Mouse (Mus musculus): Measurements from ENCODE around the gene Kank1. TPM values are rescaled to one million over a fixed set of nuclear protein-coding genes. Genes with fewer than 3 reads are reported as not detected.

Kank1 gene
- polyA plus RNA-seq, 1 experiment from 2014 or later = 18.5 TPM

DNA sequence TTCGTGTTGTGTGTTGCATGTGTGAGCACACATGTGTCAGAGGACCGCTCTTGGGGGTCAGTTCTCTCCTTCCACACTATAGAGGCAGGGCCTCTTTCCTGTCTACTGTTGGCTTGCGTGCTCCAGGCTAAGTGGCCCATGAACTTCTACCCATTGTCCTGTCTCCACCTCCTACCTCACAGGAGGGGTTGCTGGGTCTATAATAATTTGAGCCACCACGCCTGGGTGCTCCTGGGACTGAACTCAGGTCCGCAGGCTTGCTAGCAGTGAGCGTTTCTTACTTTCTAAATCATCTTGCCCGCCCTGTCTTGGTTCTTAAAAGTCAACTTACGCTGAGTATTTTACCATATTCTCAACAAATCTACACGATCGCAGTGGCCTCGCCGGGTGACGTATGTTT is 140.1 kb downstream of the Kank1 start:
- Histone ChIP-seq H3K27me3 (ENCODE audit: insufficient read depth, low read length) (no peaks in the 10 kb centered on the region), H3K9ac (no peak overlapping the region), H3K9me3 (ENCODE audit: low read depth, low read length) (no peaks in the 10 kb centered on the region), H3K4me3 (ENCODE audit: low read depth, low read length) (no peak overlapping the region), H3K36me3 (ENCODE audit: insufficient read depth) (no peaks in the 10 kb centered on the region), H3K27ac (ENCODE audit: low read depth) (no peak overlapping the region), H3K4me1 (ENCODE audit: insufficient read depth) (peaks cover 17% of the 10 kb centered on the region), H3K4me2 (no peak overlapping the region)
- no peak for TF ChIP-seq CTCF (IDR thresholded peaks at IDR 0.05; ENCODE audit: low read depth)
- DNase-seq (no peak), ATAC-seq (ENCODE audit: insufficient read depth) (no peak)
- WGBS = 85% methylated on average over 13 of the region's 13 CpGs

DNA sequence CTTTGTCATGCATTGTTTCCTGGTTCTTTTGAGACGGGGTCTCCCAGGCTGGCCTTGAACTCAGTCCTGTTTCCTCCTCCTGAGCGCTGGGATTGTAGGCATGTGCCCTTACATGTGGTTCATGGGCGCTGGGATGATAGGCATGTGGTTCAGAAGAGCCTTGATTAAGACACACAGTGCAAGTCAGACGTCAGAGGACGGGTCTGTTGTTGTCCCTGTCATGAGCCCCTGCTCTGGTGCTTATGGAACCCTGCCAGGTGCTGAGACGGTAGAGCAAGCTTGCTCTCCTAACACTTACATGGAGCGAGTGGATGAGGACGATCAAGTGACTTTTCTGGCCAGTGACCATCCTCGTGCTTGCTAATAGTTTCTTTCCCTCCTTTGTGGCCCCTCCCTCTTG is 143.9 kb downstream of the Kank1 start:
- ATAC-seq (ENCODE audit: insufficient read depth) = no peak
- TF ChIP-seq CTCF (IDR thresholded peaks at IDR 0.05; ENCODE audit: low read depth) = no peak
- Histone ChIP-seq H3K27ac (ENCODE audit: low read depth) (no peak overlapping the region), H3K4me3 (ENCODE audit: low read depth, low read length) (no peak overlapping the region), H3K36me3 (ENCODE audit: insufficient read depth) (no peaks in the 10 kb centered on the region), H3K9me3 (ENCODE audit: low read depth, low read length) (no peaks in the 10 kb centered on the region), H3K4me1 (ENCODE audit: insufficient read depth) (peaks cover 16% of the 10 kb centered on the region; the same call in 1 of the 2 replicates), H3K4me2 (no peak overlapping the region), H3K27me3 (ENCODE audit: insufficient read depth, low read length) (no peaks in the 10 kb centered on the region), H3K9ac (no peak overlapping the region)
- 63% methylated on average over 9 of the region's 9 CpGs for WGBS
- DNase-seq = no peak

- DNase-seq (peak; percentile 54), ATAC-seq (ENCODE audit: insufficient read depth) (peak; percentile 76)
- no peaks in the 10 kb centered on the region for H3K36me3 ChIP-seq (ENCODE audit: insufficient read depth)
- H3K9me3 ChIP-seq (ENCODE audit: low read depth, low read length) = no peaks in the 10 kb centered on the region
- H3K9ac ChIP-seq = no peak overlapping the region
- H3K4me1 ChIP-seq (ENCODE audit: insufficient read depth) = peaks cover 16% of the 10 kb centered on the region; the same call in 1 of the 2 replicates
- no peak overlapping the region for H3K4me3 ChIP-seq (ENCODE audit: low read depth, low read length)
- TF ChIP-seq CTCF (IDR thresholded peaks at IDR 0.05; ENCODE audit: low read depth) = no peak
- H3K27ac ChIP-seq (ENCODE audit: low read depth) = peak overlapping the region; percentile 48; the same call in 1 of the 2 replicates
- no peaks in the 10 kb centered on the region for H3K27me3 ChIP-seq (ENCODE audit: insufficient read depth, low read length)
- peak overlapping the region; percentile 39 for H3K4me2 ChIP-seq
- WGBS = 9% methylated on average over 7 of the region's 7 CpGs
Measured at GRCm38 (mm10) chr19:25381972-25382371, 145.2 kb downstream of the Kank1 start.

DNA sequence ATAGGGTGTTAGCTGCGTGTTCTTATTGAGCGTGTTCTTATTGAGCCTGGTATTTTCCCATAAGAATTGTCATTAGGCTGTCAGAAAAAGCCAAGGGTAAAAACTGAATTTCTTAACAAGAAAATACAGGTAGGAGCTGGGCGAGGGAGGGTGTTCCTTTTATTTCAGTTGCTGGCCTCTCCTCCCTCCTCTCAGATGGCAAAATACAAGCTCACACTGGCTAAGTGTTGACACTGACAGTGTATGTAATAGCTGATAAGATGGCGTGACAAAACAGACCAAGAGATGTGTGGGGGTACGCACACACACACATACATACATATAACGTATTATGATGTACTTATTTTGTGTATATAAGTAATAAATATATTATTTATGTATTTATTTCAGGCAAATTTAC is 145.7 kb downstream of the Kank1 start:
- peak overlapping the region; percentile 39 for H3K4me2 ChIP-seq
- no peak for TF ChIP-seq CTCF (IDR thresholded peaks at IDR 0.05; ENCODE audit: low read depth)
- H3K9ac ChIP-seq = no peak overlapping the region
- no peak overlapping the region for H3K4me3 ChIP-seq (ENCODE audit: low read depth, low read length)
- no peaks in the 10 kb centered on the region for H3K9me3 ChIP-seq (ENCODE audit: low read depth, low read length)
- H3K4me1 ChIP-seq (ENCODE audit: insufficient read depth) = peaks cover 16% of the 10 kb centered on the region; the same call in 1 of the 2 replicates
- DNase-seq (no peak), ATAC-seq (ENCODE audit: insufficient read depth) (no peak)
- no peaks in the 10 kb centered on the region for H3K36me3 ChIP-seq (ENCODE audit: insufficient read depth)
- peak overlapping the region; percentile 48; the same call in 1 of the 2 replicates for H3K27ac ChIP-seq (ENCODE audit: low read depth)
- no peaks in the 10 kb centered on the region for H3K27me3 ChIP-seq (ENCODE audit: insufficient read depth, low read length)
- 53% methylated on average over 6 of the region's 6 CpGs for WGBS

- Histone ChIP-seq H3K4me3 (ENCODE audit: low read depth, low read length) (no peak overlapping the region), H3K4me2 (peak overlapping the region; percentile 43), H3K9ac (no peak overlapping the region), H3K27me3 (ENCODE audit: insufficient read depth, low read length) (no peaks in the 10 kb centered on the region), H3K4me1 (ENCODE audit: insufficient read depth) (peaks cover 16% of the 10 kb centered on the region; the same call in 1 of the 2 replicates), H3K27ac (ENCODE audit: low read depth) (peak overlapping the region; percentile 48; the same call in 1 of the 2 replicates), H3K36me3 (ENCODE audit: insufficient read depth) (no peaks in the 10 kb centered on the region), H3K9me3 (ENCODE audit: low read depth, low read length) (no peaks in the 10 kb centered on the region)
- DNase-seq (peak; percentile 75), ATAC-seq (ENCODE audit: insufficient read depth) (peak; percentile 52; the same call in 1 of the 2 replicates)
- 13% methylated on average over 12 of the region's 12 CpGs for WGBS
- no peak for TF ChIP-seq CTCF (IDR thresholded peaks at IDR 0.05; ENCODE audit: low read depth)
Measured at GRCm38 (mm10) chr19:25383386-25384146, 146.8 kb downstream of the Kank1 start.

- DNase-seq (no peak), ATAC-seq (ENCODE audit: insufficient read depth) (no peak)
- Histone ChIP-seq H3K9ac (no peak overlapping the region), H3K36me3 (ENCODE audit: insufficient read depth) (no peaks in the 10 kb centered on the region), H3K27ac (ENCODE audit: low read depth) (no peak overlapping the region), H3K4me2 (no peak overlapping the region), H3K27me3 (ENCODE audit: insufficient read depth, low read length) (no peaks in the 10 kb centered on the region), H3K4me1 (ENCODE audit: insufficient read depth) (peaks cover 16% of the 10 kb centered on the region; the same call in 1 of the 2 replicates), H3K4me3 (ENCODE audit: low read depth, low read length) (no peak overlapping the region), H3K9me3 (ENCODE audit: low read depth, low read length) (no peaks in the 10 kb centered on the region)
- 57% methylated on average over 8 of the region's 8 CpGs for WGBS
- TF ChIP-seq CTCF (IDR thresholded peaks at IDR 0.05; ENCODE audit: low read depth) = no peak
Measured at GRCm38 (mm10) chr19:25385981-25386380, 149.2 kb downstream of the Kank1 start.

GRCm38 (mm10) chr19:25386679-25387470 is 150.1 kb downstream of the Kank1 start:
- whole genome bisulfite sequencing = 60% methylated on average over 16 of the region's 16 CpGs
- H3K9ac ChIP-seq = no peak overlapping the region
- H3K27ac ChIP-seq (ENCODE audit: low read depth) = no peak overlapping the region
- DNase-seq (peak; percentile 54), ATAC-seq (ENCODE audit: insufficient read depth) (no peak)
- no peak overlapping the region for H3K4me2 ChIP-seq
- no peaks in the 10 kb centered on the region for H3K27me3 ChIP-seq (ENCODE audit: insufficient read depth, low read length)
- TF ChIP-seq CTCF (IDR thresholded peaks at IDR 0.05; ENCODE audit: low read depth) = no peak
- no peaks in the 10 kb centered on the region for H3K9me3 ChIP-seq (ENCODE audit: low read depth, low read length)
- no peaks in the 10 kb centered on the region for H3K36me3 ChIP-seq (ENCODE audit: insufficient read depth)
- no peak overlapping the region for H3K4me3 ChIP-seq (ENCODE audit: low read depth, low read length)
- H3K4me1 ChIP-seq (ENCODE audit: insufficient read depth) = peaks cover 10% of the 10 kb centered on the region; the same call in 1 of the 2 replicates

All from lung, embryonic 14.5 days (tissue).